Mouse (Mus musculus) adrenal gland, adult 2 months (tissue): ENCODE measurements around the gene Coq9. TPM values are rescaled to one million over a fixed set of nuclear protein-coding genes. Genes with fewer than 3 reads are reported as not detected.
A peak's percentile ranks its signal among the peaks of the same experiment; 100 is the strongest.

Source experiments
- DNase-seq: peaks from one replicate; pipeline ENCODE4 v3.0.0; 2021
- polyA plus RNA-seq: library from polyadenylated mRNA; depleted of rRNA; stranded (reverse); fragments of >200 nt; gene quantifications from 2 replicates; pipeline ENCODE4 v1.2.3, GENCODE M21; 2012; rRNA removed
- total RNA-seq, 2 experiments: library from RNA; stranded (reverse); gene quantifications; 2 replicates each; pipeline ENCODE4 v1.2.3; 2021

The Coq9 gene
- total and polyA plus RNA-seq, 3 experiments, result 186 to 538 (median 208) TPM

GRCm38 (mm10) chr8:94870003-94870402 is 31.9 kb downstream of the Coq9 start:
- DNase-seq, result no peak

- no peak for DNase-seq
Measured at GRCm38 (mm10) chr8:94870474-94871107, 32.5 kb downstream of the Coq9 start.

- DNase-seq, result peak; percentile 69
Measured at GRCm38 (mm10) chr8:94871108-94871894, 33.2 kb downstream of the Coq9 start.

GRCm38 (mm10) chr8:94872156-94872555 is 34.0 kb downstream of the Coq9 start:
- no peak for DNase-seq

- no peak for DNase-seq
Measured at GRCm38 (mm10) chr8:94872576-94872975, 34.5 kb downstream of the Coq9 start.

- DNase-seq, result peak; percentile 76
Measured at GRCm38 (mm10) chr8:94874358-94874757, 36.2 kb downstream of the Coq9 start.

- DNase-seq, result peak; percentile 43
Measured at GRCm38 (mm10) chr8:94875096-94875870, 37.2 kb downstream of the Coq9 start.

- no peak for DNase-seq
Measured at GRCm38 (mm10) chr8:94875871-94876150, 37.7 kb downstream of the Coq9 start.

GRCm38 (mm10) chr8:94876197-94876730 is 38.1 kb downstream of the Coq9 start, which contains the start of gene Dok4:
Dok4 (minus strand) TSS chr8:94876330.
- peak; percentile 96 for DNase-seq

- DNase-seq, result no peak
Measured at GRCm38 (mm10) chr8:94876820-94877219, 38.7 kb downstream of the Coq9 start.

- no peak for DNase-seq
Measured at GRCm38 (mm10) chr8:94880742-94881141, 42.6 kb downstream of the Coq9 start.

GRCm38 (mm10) chr8:94888383-94889036 is 50.4 kb downstream of the Coq9 start:
- DNase-seq, result peak; percentile 71

GRCm38 (mm10) chr8:94892917-94893316 is 54.8 kb downstream of the Coq9 start:
- no peak for DNase-seq

- no peak for DNase-seq
Measured at GRCm38 (mm10) chr8:94899262-94899661, 61.1 kb downstream of the Coq9 start.

GRCm38 (mm10) chr8:94900617-94901016 is 62.5 kb downstream of the Coq9 start:
- DNase-seq, result no peak

- no peak for DNase-seq
Measured at GRCm38 (mm10) chr8:94901031-94901430, 62.9 kb downstream of the Coq9 start.

GRCm38 (mm10) chr8:94903709-94904108 is 65.6 kb downstream of the Coq9 start:
- no peak for DNase-seq

Other genes with a start within 250 kb of the Coq9 start
- gene Rspry1, start 236.4 kb upstream of the Coq9 start, total RNA-seq, result 10 to 100 TPM; 18.6 to 25.3 TPM
- gene Rspry1, start 236.4 kb upstream of the Coq9 start, polyA plus RNA-seq, result 3.7 and 4.0 TPM in 2 replicates
- gene Fam192a, start 236.3 kb upstream of the Coq9 start, total RNA-seq, result 10 to 100 TPM; 37.2 to 48.4 TPM
- gene Fam192a, start 236.3 kb upstream of the Coq9 start, polyA plus RNA-seq, result 20.5 and 31.9 TPM in 2 replicates
- gene Arl2bp, start 171.7 kb upstream of the Coq9 start, total RNA-seq, result 10 to 100 TPM; 86.3 to 88.6 TPM
- 91.9 and 92.2 TPM in 2 replicates for gene Arl2bp, start 171.7 kb upstream of the Coq9 start, polyA plus RNA-seq
- 1 to 10 TPM in 1 of 2 experiments, under 1 TPM in 1; 0.49 to 1.1 TPM for gene Pllp, start 142.0 kb upstream of the Coq9 start, total RNA-seq
- 1.5 and 2.6 TPM in 2 replicates for gene Pllp, start 142.0 kb upstream of the Coq9 start, polyA plus RNA-seq
- gene Ccl22, start 92.7 kb upstream of the Coq9 start, total RNA-seq, result not detected
- 0.44 and 0.55 TPM in 2 replicates for gene Ccl22, start 92.7 kb upstream of the Coq9 start, polyA plus RNA-seq
- gene Cx3cl1, start 66.3 kb upstream of the Coq9 start, total RNA-seq, result 10 to 100 TPM; 29.3 to 48.2 TPM
- 116 and 153 TPM in 2 replicates for gene Cx3cl1, start 66.3 kb upstream of the Coq9 start, polyA plus RNA-seq
- 1 to 10 TPM in 1 of 2 experiments, not detected in 1; 1.7 TPM for gene Ccl17, start 27.9 kb upstream of the Coq9 start, total RNA-seq
- 0.36 TPM in 1 of 2 replicates, not detected in the other for gene Ccl17, start 27.9 kb upstream of the Coq9 start, polyA plus RNA-seq
- 100 to 1,000 TPM in 1 of 2 experiments, 10 to 100 TPM in 1; 81.5 to 123 TPM for gene Ciapin1, start within 50 bp of the Coq9 start, total RNA-seq
- gene Ciapin1, start within 50 bp of the Coq9 start, polyA plus RNA-seq, result 118 and 146 TPM in 2 replicates
- 10 to 100 TPM; 54.5 to 68.0 TPM for gene Polr2c, start 19.1 kb downstream of the Coq9 start, total RNA-seq
- 52.0 and 66.6 TPM in 2 replicates for gene Polr2c, start 19.1 kb downstream of the Coq9 start, polyA plus RNA-seq
- 10 to 100 TPM in 1 of 2 experiments, 1 to 10 TPM in 1; 5.8 to 12.4 TPM for gene Dok4, start 38.0 kb downstream of the Coq9 start, total RNA-seq
- 13.0 and 18.2 TPM in 2 replicates for gene Dok4, start 38.0 kb downstream of the Coq9 start, polyA plus RNA-seq
- gene Ccdc102a, start 79.8 kb downstream of the Coq9 start, total RNA-seq, result 10 to 100 TPM in 1 of 2 experiments, 1 to 10 TPM in 1; 7.3 to 12.5 TPM
- 16.5 and 20.4 TPM in 2 replicates for gene Ccdc102a, start 79.8 kb downstream of the Coq9 start, polyA plus RNA-seq
- gene Adgrg5, start 85.4 kb downstream of the Coq9 start, total RNA-seq, result 1 to 10 TPM; 1.1 to 1.3 TPM
- gene Adgrg5, start 85.4 kb downstream of the Coq9 start, polyA plus RNA-seq, result 1.8 and 2.0 TPM in 2 replicates
- gene Adgrg1, start 136.4 kb downstream of the Coq9 start, total RNA-seq, result 10 to 100 TPM; 17.3 to 24.3 TPM
- 40.2 and 56.5 TPM in 2 replicates for gene Adgrg1, start 136.4 kb downstream of the Coq9 start, polyA plus RNA-seq
- gene Adgrg3, start 179.4 kb downstream of the Coq9 start, total RNA-seq, result 1 to 10 TPM; 2.0 to 2.8 TPM
- 9.1 and 11.2 TPM in 2 replicates for gene Adgrg3, start 179.4 kb downstream of the Coq9 start, polyA plus RNA-seq
- gene Drc7, start 216.8 kb downstream of the Coq9 start, total RNA-seq, result not detected
- gene Drc7, start 216.8 kb downstream of the Coq9 start, polyA plus RNA-seq, result not detected in 2 replicates
- gene Katnb1, start 242.9 kb downstream of the Coq9 start, total RNA-seq, result 10 to 100 TPM; 11.0 to 17.7 TPM
- gene Katnb1, start 242.9 kb downstream of the Coq9 start, polyA plus RNA-seq, result 18.9 and 19.1 TPM in 2 replicates